Mouse (Mus musculus): ENCODE results near the gene Omp.

DNA sequence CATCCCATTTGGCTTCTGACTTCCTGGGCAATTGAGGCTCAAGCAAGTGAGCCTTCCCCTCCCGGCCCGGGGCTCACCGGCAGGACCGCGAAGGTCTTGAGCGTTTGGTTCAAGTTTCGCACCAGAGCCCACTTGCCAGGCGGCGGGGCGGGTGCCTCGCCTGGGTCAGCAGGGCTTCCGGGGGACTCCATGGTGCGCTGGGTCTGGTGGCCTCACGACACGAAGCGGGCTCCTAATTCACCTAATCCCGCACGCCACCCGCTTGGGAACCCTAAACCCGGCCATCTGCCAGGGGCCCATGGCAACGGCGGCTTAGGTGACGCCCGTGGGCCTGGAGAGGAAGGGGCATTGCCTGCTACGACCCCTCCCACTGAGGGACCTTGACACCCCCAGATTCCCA lies 34.1 kb downstream of the Omp start:
- TF ChIP-seq CTCF (IDR thresholded peaks at IDR 0.05; ENCODE audit: low read depth, low read length), result no peak
- no peak for TF ChIP-seq POLR2A (IDR thresholded peaks at IDR 0.05; ENCODE audit: extremely low read depth, insufficient read depth, low read length)
